Mouse (Mus musculus): ENCODE results near the gene Spo11.

DNA sequence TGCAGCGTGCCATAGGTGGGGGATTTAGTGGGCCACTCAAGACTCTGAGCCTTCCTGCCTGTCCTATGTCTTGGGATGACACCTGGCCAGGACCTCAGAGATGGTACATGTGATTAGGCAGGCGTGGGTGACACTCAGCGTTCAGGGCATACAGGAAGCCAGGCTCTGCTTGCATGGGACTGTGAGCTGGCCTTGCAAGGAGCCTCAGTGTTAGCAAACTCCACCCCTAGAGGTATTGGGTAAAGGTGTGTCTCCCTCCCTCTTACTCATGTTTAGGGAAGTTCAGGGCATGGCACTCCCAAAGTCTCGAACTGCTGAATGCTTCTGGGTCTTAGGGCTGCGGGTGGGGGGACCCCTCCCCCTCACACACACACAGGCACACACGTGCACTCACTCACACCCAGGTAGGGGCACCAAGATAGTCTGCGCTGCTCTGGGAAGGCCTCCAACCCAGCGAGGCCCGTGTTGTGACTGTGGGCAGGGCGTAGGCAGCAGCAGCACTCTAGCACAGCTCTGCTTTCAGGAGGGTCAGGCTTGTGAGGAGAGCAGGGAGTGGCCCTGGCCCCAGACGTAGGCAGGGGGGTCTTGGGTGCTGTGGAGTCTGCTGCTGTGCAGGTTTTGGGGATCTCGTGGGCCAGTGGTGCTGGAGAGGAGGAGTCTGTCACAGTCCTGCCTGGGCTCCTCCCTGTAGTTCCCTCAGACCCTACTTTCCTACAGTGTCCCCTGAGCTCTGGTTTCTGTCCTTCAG, 53.3 kb downstream of the Spo11 start:
- TF ChIP-seq CTCF (IDR thresholded peaks at IDR 0.05; ENCODE audit: low read depth) (0 out of 2 replicates have a peak, but pooled peaks have one; percentile 17), EP300 (optimal IDR thresholded peaks at IDR 0.05) (no peak)
